Mouse (Mus musculus) embryo, embryonic 11 days (tissue): ENCODE measurements at regions not wholly inside any gene's neighbourhood (a gene's known extent, or its start where the extent isn't known, plus 50 kb on each side); places are given as distances from the start of the nearest gene placed in this dataset.
A peak's percentile ranks its signal among the peaks of the same experiment; 100 is the strongest.

Experiments
- DNase-seq: peaks from one replicate; pipeline ENCODE4 v3.0.0-alpha.2; 2015

- no peak for DNase-seq
These were observed 848.0 kb downstream of the Slc4a3 start for GRCm38 (mm10) chr1:76394038-76394437.

GRCm38 (mm10) chr1:76402854-76403253, 856.8 kb downstream of the Slc4a3 start:
- DNase-seq, result no peak

DNA sequence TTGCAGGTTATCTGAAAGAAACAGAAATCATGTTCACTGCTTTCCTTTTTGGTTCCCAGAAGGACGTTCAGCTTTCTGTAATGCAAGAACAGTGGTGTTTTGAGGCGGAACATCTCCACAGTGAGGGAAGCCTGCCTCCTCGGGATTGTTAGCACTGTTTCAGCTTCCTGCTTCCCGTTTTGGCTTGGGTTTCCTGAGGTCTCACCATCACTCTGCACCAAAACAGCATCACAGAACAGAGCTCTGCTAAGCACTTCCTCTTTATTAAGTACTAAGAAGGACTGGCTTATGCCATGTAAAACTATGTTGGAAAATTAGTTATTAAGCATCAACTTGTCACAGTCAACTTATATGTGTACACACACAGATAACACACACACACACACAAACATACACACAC, 857.9 kb downstream of the Slc4a3 start:
- no peak for DNase-seq

DNA sequence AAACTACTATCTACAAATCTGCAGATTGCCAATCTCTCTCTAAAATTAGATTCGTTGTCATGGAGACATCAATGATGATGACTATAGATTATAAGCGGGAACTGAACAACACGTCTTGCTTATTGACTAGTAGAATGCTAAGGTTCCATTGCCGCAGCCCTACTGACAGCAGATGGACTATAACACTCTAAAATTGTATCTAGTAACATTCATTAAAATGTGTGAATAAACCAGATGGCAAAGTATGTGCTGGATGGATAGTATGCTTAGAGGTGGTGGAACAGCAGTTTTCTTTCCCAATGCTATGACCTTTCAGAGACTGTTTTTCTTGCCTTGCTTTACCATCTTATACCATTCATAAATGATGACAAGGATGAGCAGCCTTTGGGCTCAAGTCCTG, 864.7 kb downstream of the Slc4a3 start:
- no peak for DNase-seq

- DNase-seq, result no peak
These were observed 874.5 kb downstream of the Slc4a3 start for GRCm38 (mm10) chr1:76420525-76420924.

GRCm38 (mm10) chr1:76427439-76427838, 881.4 kb downstream of the Slc4a3 start:
- DNase-seq, result no peak

GRCm38 (mm10) chr1:76430041-76430610, 884.1 kb downstream of the Slc4a3 start:
- no peak for DNase-seq

GRCm38 (mm10) chr1:76433481-76433941, 887.4 kb downstream of the Slc4a3 start:
- peak; percentile 23 for DNase-seq

DNA sequence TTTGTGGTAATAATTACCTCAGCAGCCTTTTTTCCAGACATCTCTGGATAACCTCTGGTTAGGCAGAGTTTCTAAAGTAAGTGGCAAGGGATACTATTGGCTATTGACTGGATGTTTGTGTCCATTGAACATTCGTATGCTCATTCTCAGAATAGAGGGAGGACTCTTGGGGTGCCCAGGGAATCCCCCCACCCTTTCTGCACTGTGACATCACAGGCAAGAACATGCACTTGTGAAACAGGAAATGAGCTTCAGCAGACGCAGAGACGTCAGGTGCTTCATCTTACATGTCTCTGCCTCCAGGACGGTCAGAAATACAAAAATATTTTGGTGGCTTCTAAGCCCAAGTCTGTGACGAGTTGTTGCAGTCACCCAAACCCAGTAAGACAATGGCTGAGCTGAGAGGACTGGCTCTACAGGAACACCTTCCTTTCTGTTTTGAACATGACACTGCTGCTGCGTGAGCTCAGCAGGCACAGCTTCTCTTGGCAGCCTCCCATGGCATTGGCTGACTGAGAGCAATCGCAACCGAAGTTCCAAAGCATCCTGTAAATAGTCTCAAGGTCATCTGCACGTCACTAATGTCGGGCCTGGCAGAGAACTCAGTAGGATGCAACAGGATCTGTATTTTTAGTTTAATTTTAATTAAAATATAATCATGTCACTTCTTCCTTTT, 904.6 kb downstream of the Slc4a3 start:
- DNase-seq, result no peak

- DNase-seq, result no peak
These were observed 907.2 kb downstream of the Slc4a3 start for GRCm38 (mm10) chr1:76453160-76453710.

GRCm38 (mm10) chr1:76466562-76466961, 920.5 kb downstream of the Slc4a3 start:
- no peak for DNase-seq

GRCm38 (mm10) chr1:76484193-76484592, 938.1 kb downstream of the Slc4a3 start:
- no peak for DNase-seq

DNA sequence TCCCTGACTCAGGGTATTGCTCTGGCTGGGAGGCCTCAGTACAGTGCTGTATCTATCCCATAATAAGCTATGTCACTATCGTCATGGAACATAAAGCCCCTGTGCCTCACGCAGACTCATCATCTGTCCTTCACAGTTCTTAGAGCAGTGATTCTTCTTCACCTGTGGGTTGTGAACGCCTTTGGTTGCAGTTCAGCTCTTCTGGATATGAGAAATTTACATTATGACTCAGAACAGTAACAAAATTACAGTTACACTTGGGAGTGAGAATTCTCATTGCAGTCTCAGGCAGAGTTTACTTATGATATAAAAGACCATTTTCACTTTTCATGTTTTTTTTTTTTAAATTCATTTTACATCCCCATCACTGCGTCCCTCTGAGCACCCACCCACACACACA, 941.4 kb downstream of the Slc4a3 start:
- DNase-seq, result no peak

DNA sequence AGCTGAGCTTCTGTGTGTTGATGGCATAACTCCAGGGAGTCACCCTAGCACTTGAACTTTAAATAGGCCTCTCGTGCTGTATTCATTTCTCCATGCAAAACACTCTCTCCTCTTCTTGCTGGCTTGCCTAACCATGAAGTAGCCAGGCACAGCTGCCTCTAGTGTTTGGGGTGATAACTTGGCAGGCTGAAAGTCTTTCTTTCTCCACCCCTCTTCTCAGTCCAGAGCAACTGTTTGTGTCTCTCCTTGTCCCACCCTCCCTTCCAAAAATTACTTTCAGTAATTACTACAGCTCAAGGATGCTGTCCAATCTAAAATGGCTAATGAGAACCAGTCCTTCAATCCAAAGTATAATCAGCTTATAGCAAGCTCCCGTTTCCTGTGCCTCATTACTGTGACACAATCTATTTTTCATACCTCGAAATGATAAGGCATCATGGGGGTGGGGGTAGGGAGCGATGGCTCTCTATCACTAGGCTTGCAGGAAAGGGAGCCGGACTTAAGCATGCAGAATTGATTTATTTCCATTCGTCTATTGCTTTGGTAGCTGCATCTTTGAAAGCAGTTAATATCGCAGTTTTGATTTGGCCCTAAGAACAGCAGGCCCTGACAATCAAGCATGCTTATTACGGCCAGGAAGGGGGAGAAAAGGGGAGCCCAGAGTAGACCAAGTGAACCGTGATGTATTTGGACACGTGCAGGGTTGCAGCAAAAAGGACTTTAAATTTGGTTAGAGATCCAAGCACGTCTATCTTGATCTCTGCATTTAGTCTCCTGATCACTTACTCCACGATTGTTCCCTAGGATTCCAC, 943.8 kb downstream of the Slc4a3 start:
- peak; percentile 12 for DNase-seq

GRCm38 (mm10) chr1:76490719-76491118, 944.7 kb downstream of the Slc4a3 start:
- DNase-seq, result peak; percentile 33

DNA sequence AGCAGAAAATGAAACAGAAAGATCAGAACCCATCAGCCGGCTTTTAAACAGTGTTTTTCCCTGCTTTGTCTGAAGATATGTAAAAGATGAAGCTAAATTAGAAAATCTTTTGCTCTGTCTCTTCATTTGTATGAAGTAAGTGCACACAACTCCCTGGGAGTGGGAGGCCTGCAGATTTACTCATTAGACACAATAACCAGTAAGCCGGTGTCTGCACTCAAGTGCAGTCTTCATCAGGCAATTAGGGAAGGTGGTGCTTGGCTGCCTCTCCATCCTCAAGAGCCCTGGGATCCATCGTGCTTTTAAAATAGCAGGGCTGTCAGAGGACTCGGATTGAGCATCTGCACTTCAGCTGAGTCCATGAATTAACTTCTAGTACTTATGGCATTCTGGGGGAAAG, 945.1 kb downstream of the Slc4a3 start:
- peak; percentile 26 for DNase-seq

DNA sequence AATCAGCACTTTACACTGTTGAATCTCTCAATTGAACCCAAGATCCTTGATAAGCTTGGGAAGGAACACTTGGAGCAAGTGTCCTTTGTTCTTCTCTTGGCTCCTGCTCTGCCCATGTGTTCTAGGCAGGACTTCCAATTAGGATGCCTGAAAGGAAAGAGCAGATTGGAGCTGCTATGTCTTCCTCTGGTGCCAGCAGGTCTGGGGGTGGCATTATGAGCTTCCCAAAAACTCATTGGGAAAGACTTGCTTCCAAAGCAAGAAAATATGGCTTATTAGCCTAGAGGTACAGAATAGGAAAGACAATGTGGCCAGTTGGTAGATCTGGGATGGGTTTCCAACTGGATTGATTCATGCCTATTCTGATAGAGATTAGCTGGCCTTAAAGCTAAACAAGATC, 959.1 kb downstream of the Slc4a3 start:
- DNase-seq, result no peak

GRCm38 (mm10) chr1:76508821-76509220, 962.8 kb downstream of the Slc4a3 start:
- no peak for DNase-seq

- no peak for DNase-seq
These were observed 963.4 kb downstream of the Slc4a3 start for GRCm38 (mm10) chr1:76509486-76509885.

- DNase-seq, result no peak
These were observed 966.1 kb downstream of the Slc4a3 start for GRCm38 (mm10) chr1:76512156-76512555.

- DNase-seq, result no peak
These were observed 967.4 kb downstream of the Slc4a3 start for GRCm38 (mm10) chr1:76513490-76513889.

DNA sequence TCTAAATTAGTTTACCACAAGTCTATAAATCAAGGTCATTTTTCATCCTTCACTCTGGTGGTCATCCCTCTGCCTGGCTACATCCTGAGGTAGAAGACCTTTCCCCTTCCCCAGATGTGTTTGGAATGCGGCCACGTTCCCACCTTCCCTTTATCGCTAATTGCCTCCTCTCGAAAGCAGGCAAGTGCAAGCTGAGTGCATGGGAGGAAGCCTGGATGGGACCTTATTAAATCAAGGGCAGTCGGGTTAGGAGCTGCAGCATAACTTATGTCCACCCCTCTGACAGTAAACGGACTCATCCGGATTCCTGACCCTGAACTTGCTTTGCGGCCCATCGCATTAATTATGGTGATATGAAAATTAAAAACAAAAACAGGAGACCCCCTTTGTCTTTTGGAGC, 983.5 kb downstream of the Slc4a3 start:
- DNase-seq, result peak; percentile 36

- DNase-seq, result no peak
These were observed 984.3 kb downstream of the Slc4a3 start for GRCm38 (mm10) chr1:76530342-76530741.

DNA sequence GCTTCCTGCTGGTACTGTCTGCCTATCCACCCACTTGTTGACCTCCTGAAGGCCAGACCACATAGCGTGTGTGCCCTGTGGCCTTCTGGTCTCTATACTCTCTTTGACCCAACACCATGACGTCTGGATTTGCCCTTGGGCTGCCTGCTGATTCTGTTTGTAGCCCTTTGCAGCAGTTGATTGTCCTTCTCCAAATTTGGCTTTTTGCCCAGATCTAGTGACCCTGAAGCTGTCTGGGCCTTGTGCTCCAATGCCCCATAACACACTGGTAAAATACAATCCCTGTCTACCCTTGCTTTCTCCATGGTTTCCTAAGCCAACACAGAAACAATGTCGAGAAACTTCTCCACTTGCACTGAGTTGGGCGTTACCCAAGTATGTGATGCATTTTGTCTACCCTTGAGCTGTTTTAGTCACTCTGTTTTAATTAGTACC, 979.3 kb downstream of the Epha4 start:
- peak; percentile 46 for DNase-seq
